Mouse (Mus musculus): ENCODE data around the gene Chfr. TPM values are rescaled to one million over a fixed set of nuclear protein-coding genes. Genes with fewer than 3 reads are reported as not detected.
"Not testable (repeated sequence)": the region's sequence is repeated elsewhere in the genome, so short reads cannot be mapped to it uniquely, and the experiment has no call there.

Gene Chfr
- polyA plus RNA-seq, 1 experiment from 2014 or later: 37.0 TPM

GRCm38 (mm10) chr5:110107581-110108304 lies 27.9 kb upstream of the Chfr start, which contains the start of gene Gtpbp6:
Gtpbp6 (minus strand) TSS chr5:110108197.
- WGBS: under 1% methylated on average over 66 of the region's 71 CpGs
- H3K9ac ChIP-seq (replicated peaks; ENCODE audit: low read depth): peak within 1 kb of the TSS; percentile 74
- H3K4me1 ChIP-seq (ENCODE audit: insufficient read depth, low read depth, low read length): peaks cover 6% of the 10 kb centered on the region
- H3K36me3 ChIP-seq (ENCODE audit: insufficient read depth, low read length): peaks cover 20% of the 10 kb centered on the region
- no peaks in the 10 kb centered on the region for H3K9me3 ChIP-seq (ENCODE audit: low read length)
- H3K4me2 ChIP-seq (replicated peaks; ENCODE audit: low read depth, low read length): peak within 1 kb of the TSS; percentile 61
- DNase-seq (ENCODE audit: low spot score): peak; percentile 99
- ATAC-seq: peak; percentile 91
- H3K4me3 ChIP-seq (ENCODE audit: low read depth, low read length): peak within 1 kb of the TSS; percentile 78
- peak within 1 kb of the TSS; percentile 96 for H3K27ac ChIP-seq (ENCODE audit: low read length)
- H3K27me3 ChIP-seq (replicated peaks; ENCODE audit: insufficient read depth, low read length): no peaks in the 10 kb centered on the region
- TF ChIP-seq CTCF (IDR thresholded peaks at IDR 0.05): no peak
- peak; percentile 88 for TF ChIP-seq EP300 (IDR thresholded peaks at IDR 0.05)

- WGBS: under 1% methylated on average over 7 of the region's 7 CpGs
- Histone ChIP-seq H3K27ac (ENCODE audit: low read length) (peak overlapping the region; percentile 96), H3K4me2 (replicated peaks; ENCODE audit: low read depth, low read length) (peak overlapping the region; percentile 61; the same call in 1 of the 2 replicates), H3K9ac (replicated peaks; ENCODE audit: low read depth) (no peak overlapping the region), H3K4me1 (ENCODE audit: insufficient read depth, low read depth, low read length) (peaks cover 6% of the 10 kb centered on the region), H3K36me3 (ENCODE audit: insufficient read depth, low read length) (peaks cover 19% of the 10 kb centered on the region), H3K9me3 (ENCODE audit: low read length) (no peaks in the 10 kb centered on the region), H3K4me3 (ENCODE audit: low read depth, low read length) (peak overlapping the region; percentile 78), H3K27me3 (replicated peaks; ENCODE audit: insufficient read depth, low read length) (no peaks in the 10 kb centered on the region)
- peak; percentile 99 for DNase-seq (ENCODE audit: low spot score)
- TF ChIP-seq EP300 (IDR thresholded peaks at IDR 0.05) (no peak), CTCF (IDR thresholded peaks at IDR 0.05) (peak; percentile 29; the same call in 1 of the 2 replicates)
- ATAC-seq: no peak
Measured at GRCm38 (mm10) chr5:110108305-110108628, 27.4 kb upstream of the Chfr start.

- peak; percentile 85 for DNase-seq (ENCODE audit: low spot score)
- no peak for TF ChIP-seq CTCF (IDR thresholded peaks at IDR 0.05)
- TF ChIP-seq EP300 (IDR thresholded peaks at IDR 0.05): no peak
- Histone ChIP-seq H3K4me1 (ENCODE audit: insufficient read depth, low read depth, low read length) (peaks cover 6% of the 10 kb centered on the region), H3K27me3 (replicated peaks; ENCODE audit: insufficient read depth, low read length) (no peaks in the 10 kb centered on the region), H3K9me3 (ENCODE audit: low read length) (no peaks in the 10 kb centered on the region), H3K4me3 (ENCODE audit: low read depth, low read length) (peak within 1 kb of the TSS; percentile 63), H3K9ac (replicated peaks; ENCODE audit: low read depth) (0 out of 2 replicates have a peak within 1 kb of the TSS, but pooled peaks have one; percentile 32), H3K36me3 (ENCODE audit: insufficient read depth, low read length) (peaks cover 2% of the 10 kb centered on the region; the same call in 1 of the 2 replicates), H3K4me2 (replicated peaks; ENCODE audit: low read depth, low read length) (peak within 1 kb of the TSS; percentile 68), H3K27ac (ENCODE audit: low read length) (peak within 1 kb of the TSS; percentile 66)
- under 1% methylated on average over 12 of the region's 12 CpGs for WGBS
- peak; percentile 18 for ATAC-seq
Measured at GRCm38 (mm10) chr5:110109991-110110441, 25.6 kb upstream of the Chfr start, which contains the start of gene Zfp605. Zfp605 (plus strand) TSS chr5:110110092.

GRCm38 (mm10) chr5:110122380-110122779 lies 13.3 kb upstream of the Chfr start:
- H3K4me3 ChIP-seq (ENCODE audit: low read depth, low read length); DNase-seq (ENCODE audit: low spot score); H3K9me3 ChIP-seq (ENCODE audit: low read length); ATAC-seq; H3K36me3 ChIP-seq (ENCODE audit: insufficient read depth, low read length); H3K4me1 ChIP-seq (ENCODE audit: insufficient read depth, low read depth, low read length); H3K27me3 ChIP-seq (replicated peaks; ENCODE audit: insufficient read depth, low read length); H3K4me2 ChIP-seq (replicated peaks; ENCODE audit: low read depth, low read length); H3K9ac ChIP-seq (replicated peaks; ENCODE audit: low read depth); H3K27ac ChIP-seq (ENCODE audit: low read length): not testable (repeated sequence)
- 88% methylated on average over 3 of the region's 3 CpGs for WGBS

- 0 out of 2 replicates have a peak, but pooled peaks cover 7% of the 10 kb centered on the region for H3K36me3 ChIP-seq (ENCODE audit: insufficient read depth, low read length)
- H3K4me3 ChIP-seq (ENCODE audit: low read depth, low read length): peak overlapping the region; percentile 84
- H3K4me1 ChIP-seq (ENCODE audit: insufficient read depth, low read depth, low read length): peaks cover 9% of the 10 kb centered on the region
- DNase-seq (ENCODE audit: low spot score) (no peak), ATAC-seq (no peak; the same call in 1 of the 2 replicates)
- no peaks in the 10 kb centered on the region for H3K9me3 ChIP-seq (ENCODE audit: low read length)
- no peak for TF ChIP-seq CTCF (IDR thresholded peaks at IDR 0.05)
- TF ChIP-seq EP300 (IDR thresholded peaks at IDR 0.05): no peak
- H3K27ac ChIP-seq (ENCODE audit: low read length): peak overlapping the region; percentile 84
- peak overlapping the region; percentile 74 for H3K9ac ChIP-seq (replicated peaks; ENCODE audit: low read depth)
- peak overlapping the region; percentile 82 for H3K4me2 ChIP-seq (replicated peaks; ENCODE audit: low read depth, low read length)
- H3K27me3 ChIP-seq (replicated peaks; ENCODE audit: insufficient read depth, low read length): no peaks in the 10 kb centered on the region
- 3% methylated on average over 18 of the region's 18 CpGs for WGBS
Measured at GRCm38 (mm10) chr5:110136087-110136464, 434 bp downstream of the Chfr start.

- 100% methylated on average over 3 of the region's 3 CpGs for WGBS
- no peaks in the 10 kb centered on the region for H3K27me3 ChIP-seq (replicated peaks; ENCODE audit: insufficient read depth, low read length)
- 0 out of 2 replicates have a peak, but pooled peaks cover 7% of the 10 kb centered on the region for H3K36me3 ChIP-seq (ENCODE audit: insufficient read depth, low read length)
- H3K4me2 ChIP-seq (replicated peaks; ENCODE audit: low read depth, low read length): no peak overlapping the region
- H3K4me3 ChIP-seq (ENCODE audit: low read depth, low read length): no peak overlapping the region
- H3K9ac ChIP-seq (replicated peaks; ENCODE audit: low read depth): no peak overlapping the region
- DNase-seq (ENCODE audit: low spot score): no peak
- H3K27ac ChIP-seq (ENCODE audit: low read length): no peak overlapping the region
- ATAC-seq: no peak
- H3K4me1 ChIP-seq (ENCODE audit: insufficient read depth, low read depth, low read length): peaks cover 9% of the 10 kb centered on the region
- TF ChIP-seq EP300 (IDR thresholded peaks at IDR 0.05) (no peak), CTCF (IDR thresholded peaks at IDR 0.05) (no peak)
- H3K9me3 ChIP-seq (ENCODE audit: low read length): no peaks in the 10 kb centered on the region
Measured at GRCm38 (mm10) chr5:110137816-110138215, 2.2 kb downstream of the Chfr start.
